ENCODE assay signal across 10 mouse cellular contexts in the genomic region with DNA sequence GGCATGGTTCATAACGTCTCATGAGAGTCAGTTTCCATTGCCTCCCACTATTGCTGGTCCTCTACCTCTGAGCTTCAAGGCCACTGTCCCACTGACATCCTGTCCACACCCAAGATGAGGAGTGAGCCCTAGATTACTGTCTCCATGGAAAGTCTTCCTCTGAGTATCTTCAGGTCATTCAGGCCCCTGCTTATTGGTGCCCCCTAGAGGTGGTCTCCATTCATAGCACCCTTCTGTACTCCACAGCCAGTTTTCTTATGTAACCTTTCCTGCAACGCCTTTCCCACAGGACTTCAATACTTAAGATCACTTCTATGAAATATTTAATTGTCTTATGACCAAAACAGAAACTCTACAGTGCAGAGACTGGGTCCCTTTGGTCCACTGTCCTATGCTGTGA.
A peak's percentile ranks its signal among the peaks of the same experiment; 100 is the strongest.
DNase-seq lines count a peak whose midpoint lies in the region; ATAC-seq and TF ChIP-seq lines count a peak whose summit lies in the region.
"Had no signal": no experiment of that assay in that cellular context is flagged by ENCODE, and none has a peak within 500 bp of the region (broad histone marks: within the 10 kb centered on the region; RNA-seq: fewer than 3 reads in every experiment).

No protein-coding gene starts in this region.

- H3K27me3 ChIP-seq in forebrain, postnatal 0 days (ENCODE audit: insufficient read depth, low read length) = no peaks in the 10 kb centered on the region
- H3K27me3 ChIP-seq in forebrain, embryonic 10.5 days (ENCODE audit: poor library complexity, severe bottlenecking) = no peaks in the 10 kb centered on the region
- H3K27me3 ChIP-seq in limb, embryonic 10.5 days (ENCODE audit: low read depth, poor library complexity, severe bottlenecking) = no peaks in the 10 kb centered on the region
- no peaks in the 10 kb centered on the region for H3K27me3 ChIP-seq in midbrain, embryonic 16.5 days (ENCODE audit: control insufficient read depth, insufficient read depth, low read depth, low read length)
- H3K27me3 ChIP-seq: forebrain, embryonic 12.5 days; lung, embryonic 15.5 days had no signal

- ATAC-seq in forebrain, postnatal 0 days = no peak
- ATAC-seq in midbrain, embryonic 16.5 days = no peak

- H3K9ac ChIP-seq in forebrain, postnatal 0 days = no peak overlapping the region
- H3K9ac ChIP-seq in midbrain, embryonic 16.5 days (ENCODE audit: low read depth, low read length) = no peak overlapping the region
- H3K9ac ChIP-seq: forebrain, embryonic 12.5 days; lung, embryonic 15.5 days had no signal

- no peak overlapping the region for H3K4me2 ChIP-seq in forebrain, postnatal 0 days (ENCODE audit: low read depth)
- H3K4me2 ChIP-seq in midbrain, embryonic 16.5 days (ENCODE audit: low read length) = no peak overlapping the region
- H3K4me2 ChIP-seq: forebrain, embryonic 12.5 days; lung, embryonic 15.5 days had no signal

- peak; percentile 39 for TF ChIP-seq CTCF in forebrain, postnatal 0 days (IDR thresholded peaks at IDR 0.05; ENCODE audit: low read depth)
- peak; percentile 78 for TF ChIP-seq CTCF in layer of hippocampus, adult 2 months (conservative IDR thresholded peaks at IDR 0.05)

- H3K4me3 ChIP-seq in forebrain, postnatal 0 days (ENCODE audit: low read depth, low read length) = no peak overlapping the region
- H3K4me3 ChIP-seq in forebrain, embryonic 10.5 days = no peak overlapping the region
- no peak overlapping the region for H3K4me3 ChIP-seq in layer of hippocampus, adult 2 months
- no peak overlapping the region for H3K4me3 ChIP-seq in limb, embryonic 10.5 days
- H3K4me3 ChIP-seq in midbrain, embryonic 16.5 days (ENCODE audit: low read depth, low read length) = no peak overlapping the region
- H3K4me3 ChIP-seq: forebrain, embryonic 12.5 days; lung, embryonic 15.5 days had no signal

- no peaks in the 10 kb centered on the region for H3K9me3 ChIP-seq in forebrain, postnatal 0 days (ENCODE audit: low read length)
- H3K9me3 ChIP-seq in forebrain, embryonic 10.5 days = no peaks in the 10 kb centered on the region
- no peaks in the 10 kb centered on the region for H3K9me3 ChIP-seq in limb, embryonic 10.5 days (replicated peaks)
- no peaks in the 10 kb centered on the region for H3K9me3 ChIP-seq in midbrain, embryonic 16.5 days (replicated peaks; ENCODE audit: control insufficient read depth, low read length, poor library complexity, severe bottlenecking)
- H3K9me3 ChIP-seq: forebrain, embryonic 12.5 days; lung, embryonic 15.5 days had no signal

- no peak overlapping the region for H3K27ac ChIP-seq in forebrain, postnatal 0 days (ENCODE audit: low read depth, low read length)
- no peak overlapping the region for H3K27ac ChIP-seq in forebrain, embryonic 10.5 days
- no peak overlapping the region for H3K27ac ChIP-seq in layer of hippocampus, adult 2 months
- H3K27ac ChIP-seq in limb, embryonic 10.5 days = 0 out of 2 replicates have a peak overlapping the region, but pooled peaks have one; percentile 7
- no peak overlapping the region for H3K27ac ChIP-seq in midbrain, embryonic 16.5 days (ENCODE audit: low read length)
- H3K27ac ChIP-seq: forebrain, embryonic 12.5 days; lung, embryonic 15.5 days had no signal

- no peak for DNase-seq in forebrain, postnatal 0 days
- no peak for DNase-seq in forebrain, embryonic 10.5 days (ENCODE audit: extremely low spot score, low spot score)
- peak in 1 of 2 experiments; percentile 23 for DNase-seq in layer of hippocampus, adult 2 months (ENCODE audit: low spot score in 2 of 2)
- no peak for DNase-seq in layer of hippocampus, postnatal 14 days (ENCODE audit: low spot score in 2 of 2)
- DNase-seq in adrenal gland, adult 8-10 months = peak; percentile 12
- no peak for DNase-seq in limb, embryonic 10.5 days (ENCODE audit: low spot score)
- DNase-seq in right cerebral cortex, adult 18-20 months = no peak

- WGBS in forebrain, postnatal 0 days = 80% methylated on average over 2 of the region's 2 CpGs
- WGBS in forebrain, embryonic 10.5 days = 82% methylated on average over 2 of the region's 2 CpGs
- WGBS in limb, embryonic 10.5 days = 81% methylated on average over 2 of the region's 2 CpGs
- 76% methylated on average over 2 of the region's 2 CpGs for WGBS in midbrain, embryonic 16.5 days

- no peaks in the 10 kb centered on the region for H3K4me1 ChIP-seq in forebrain, postnatal 0 days (ENCODE audit: insufficient read depth)
- H3K4me1 ChIP-seq in forebrain, embryonic 10.5 days = no peaks in the 10 kb centered on the region
- peaks cover 25% of the 10 kb centered on the region for H3K4me1 ChIP-seq in limb, embryonic 10.5 days
- H3K4me1 ChIP-seq in midbrain, embryonic 16.5 days (ENCODE audit: control insufficient read depth, insufficient read depth, low read length) = 0 out of 2 replicates have a peak, but pooled peaks cover 2% of the 10 kb centered on the region
- H3K4me1 ChIP-seq: forebrain, embryonic 12.5 days had no signal

- 0 out of 2 replicates have a peak, but pooled peaks cover 3% of the 10 kb centered on the region for H3K36me3 ChIP-seq in forebrain, postnatal 0 days (ENCODE audit: insufficient read depth)
- H3K36me3 ChIP-seq in forebrain, embryonic 10.5 days (replicated peaks) = no peaks in the 10 kb centered on the region
- no peaks in the 10 kb centered on the region for H3K36me3 ChIP-seq in limb, embryonic 10.5 days
- H3K36me3 ChIP-seq in midbrain, embryonic 16.5 days (ENCODE audit: control insufficient read depth, insufficient read depth, low read length) = no peaks in the 10 kb centered on the region
- H3K36me3 ChIP-seq: forebrain, embryonic 12.5 days; lung, embryonic 15.5 days had no signal
